25 mouse cellular contexts compared by ENCODE assay signal in the genomic region with DNA sequence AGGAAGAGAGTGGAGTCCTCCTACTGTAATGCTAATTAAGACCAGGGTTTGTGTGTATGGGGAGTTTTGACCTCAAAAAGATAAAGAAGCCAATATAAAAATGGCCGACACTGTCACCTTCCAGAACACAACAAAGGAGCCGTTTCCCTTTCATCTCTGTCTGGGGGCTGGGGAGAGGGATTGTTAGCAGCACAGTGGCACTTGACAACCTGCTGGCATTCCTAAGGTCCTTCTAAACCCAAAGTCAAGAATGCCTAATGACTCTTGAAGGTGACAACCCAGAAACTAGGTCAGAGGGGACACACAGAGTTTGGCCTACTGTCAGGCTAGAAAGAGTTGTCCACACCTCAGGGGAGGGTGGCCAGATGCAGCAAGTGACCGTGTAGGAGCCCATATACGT. TPM values are rescaled to one million over a fixed set of nuclear protein-coding genes. Genes with fewer than 3 reads are reported as not detected.
DNase-seq lines count a peak whose midpoint lies in the region; ATAC-seq and TF ChIP-seq lines count a peak whose summit lies in the region.
"Had no signal": no experiment of that assay in that cellular context is flagged by ENCODE, and none has a peak within 500 bp of the region (broad histone marks: within the 10 kb centered on the region; RNA-seq: fewer than 3 reads in every experiment).

No protein-coding gene starts in this region.

- ATAC-seq in lung, embryonic 14.5 days (ENCODE audit: insufficient read depth): no peak
- ATAC-seq in neural tube, embryonic 15.5 days (ENCODE audit: low FRiP score): no peak
- ATAC-seq: forebrain, postnatal 0 days; intestine, postnatal 0 days had no signal

- H3K9me3 ChIP-seq in lung, embryonic 14.5 days (ENCODE audit: low read depth, low read length): no peaks in the 10 kb centered on the region
- H3K9me3 ChIP-seq in neural tube, embryonic 15.5 days (replicated peaks): no peaks in the 10 kb centered on the region
- H3K9me3 ChIP-seq: embryonic facial prominence, embryonic 13.5 days; heart, embryonic 13.5 days had no signal

- peak; percentile 12 for DNase-seq in brain, embryonic 14.5 days (ENCODE audit: low read depth)
- DNase-seq in lung, embryonic 14.5 days: peak; percentile 34
- DNase-seq in lung, postnatal 14 days: peak; percentile 12
- no peak for DNase-seq in adrenal gland, postnatal 36 days
- DNase-seq in adrenal gland, adult 18-20 months (ENCODE audit: low spot score in 2 of 2): no peak
- DNase-seq: adrenal gland, adult 2 months; B cell, adult 2 months; cerebellum, adult 11-12 months; cerebellum, adult 9-11 months; embryo, embryonic 11 days; forebrain, postnatal 0 days; heart, postnatal 10 days; kidney, adult 9 months; kidney, postnatal 10 days; liver; midbrain, embryonic 14.5 days; right cerebral cortex, postnatal 4 days; thymus, adult 2 months; thymus, postnatal 36 days had no signal

- TF ChIP-seq CTCF in brain, embryonic 14.5 days (IDR thresholded peaks at IDR 0.05; ENCODE audit: borderline replicate concordance, extremely low read depth, insufficient read depth, insufficient read length): no peak
- TF ChIP-seq CTCF in lung, embryonic 14.5 days (IDR thresholded peaks at IDR 0.05; ENCODE audit: low read depth): no peak

- no peaks in the 10 kb centered on the region; the same call in 1 of the 2 replicates for H3K4me1 ChIP-seq in lung, embryonic 14.5 days (ENCODE audit: insufficient read depth)
- no peaks in the 10 kb centered on the region for H3K4me1 ChIP-seq in neural tube, embryonic 15.5 days
- H3K4me1 ChIP-seq: embryonic facial prominence, embryonic 13.5 days had no signal

- H3K36me3 ChIP-seq in lung, embryonic 14.5 days (ENCODE audit: insufficient read depth): no peaks in the 10 kb centered on the region
- no peaks in the 10 kb centered on the region for H3K36me3 ChIP-seq in neural tube, embryonic 15.5 days
- H3K36me3 ChIP-seq: embryonic facial prominence, embryonic 13.5 days; heart, embryonic 13.5 days had no signal

- 0 out of 2 replicates have a peak overlapping the region, but pooled peaks have one; percentile 32 for H3K27ac ChIP-seq in lung, embryonic 14.5 days (ENCODE audit: low read depth)
- H3K27ac ChIP-seq in neural tube, embryonic 15.5 days (replicated peaks): no peak overlapping the region
- H3K27ac ChIP-seq: embryonic facial prominence, embryonic 13.5 days; heart, embryonic 13.5 days; hindbrain, embryonic 14.5 days; liver, embryonic 14.5 days had no signal

- H3K9ac ChIP-seq in lung, embryonic 14.5 days: no peak overlapping the region
- H3K9ac ChIP-seq in neural tube, embryonic 15.5 days (replicated peaks): no peak overlapping the region
- H3K9ac ChIP-seq: embryonic facial prominence, embryonic 13.5 days; forebrain, postnatal 0 days; heart, embryonic 13.5 days; hindbrain, embryonic 14.5 days; liver, embryonic 14.5 days had no signal

- H3K4me3 ChIP-seq in lung, embryonic 14.5 days (ENCODE audit: low read depth, low read length): no peak overlapping the region
- no peak overlapping the region for H3K4me3 ChIP-seq in neural tube, embryonic 15.5 days (replicated peaks)
- H3K4me3 ChIP-seq: embryonic facial prominence, embryonic 13.5 days; heart, embryonic 13.5 days had no signal

- WGBS in lung, embryonic 14.5 days: 21% methylated on average over 4 of the region's 4 CpGs
- WGBS in neural tube, embryonic 15.5 days: 32% methylated on average over 4 of the region's 4 CpGs

- H3K27me3 ChIP-seq in lung, embryonic 14.5 days (ENCODE audit: insufficient read depth, low read length): no peaks in the 10 kb centered on the region
- H3K27me3 ChIP-seq in neural tube, embryonic 15.5 days (replicated peaks): no peaks in the 10 kb centered on the region
- H3K27me3 ChIP-seq: embryonic facial prominence, embryonic 13.5 days; heart, embryonic 13.5 days had no signal

- no peak overlapping the region for H3K4me2 ChIP-seq in lung, embryonic 14.5 days
- no peak overlapping the region for H3K4me2 ChIP-seq in neural tube, embryonic 15.5 days
- H3K4me2 ChIP-seq: embryonic facial prominence, embryonic 13.5 days; heart, embryonic 13.5 days; hindbrain, embryonic 14.5 days had no signal

- no peak for TF ChIP-seq POLR2A in brain, embryonic 14.5 days (IDR thresholded peaks at IDR 0.05; ENCODE audit: borderline replicate concordance, extremely low read depth, insufficient read depth, insufficient read length, poor library complexity, severe bottlenecking)

RNA-seq across cellular contexts. Expression of gene Shb, which starts 20.3 kb away (rescaled TPM):
- 36.4 and 47.2 TPM in 2 replicates for polyA plus RNA-seq in brain, embryonic 14.5 days (2012; rRNA removed)
- 10.6 TPM in 2 replicates for polyA plus RNA-seq in lung, embryonic 14.5 days (2014; fragmentation: Nextera tagmentation; extraction: Ambion mirVana)
- 100 to 1,000 TPM in 1 of 2 experiments, 10 to 100 TPM in 1; 51.4 to 110 TPM for total RNA-seq in adrenal gland, postnatal 36 days (2021)
- total RNA-seq in adrenal gland, adult 18-20 months (2021): 100 to 1,000 TPM in 1 of 2 experiments, 10 to 100 TPM in 1; 75.3 to 151 TPM
- polyA plus RNA-seq in neural tube, embryonic 15.5 days (2015; fragmentation: Nextera tagmentation; extraction: Ambion mirVana): 3.9 and 4.7 TPM in 2 replicates

Comparison
In these comparisons a context has a peak if more than half of its experiments do, and no peak if none do; other contexts are left out.
1. DNase-seq: peak in brain, embryonic 14.5 days (single experiment), lung, embryonic 14.5 days (single experiment) and lung, postnatal 14 days (single experiment); none in adrenal gland, postnatal 36 days (0 of 2) and adrenal gland, adult 18-20 months (0 of 2).